Mouse (Mus musculus) cortical plate, adult 2 months (tissue): Measurements from ENCODE around the gene Dapk1.

Experiments
- CTCF ChIP-seq: fragments of 200-500 bp; IDR thresholded peaks from 2 replicates; pipeline ENCODE4 v1.5.1; 2011; ENCODE audit warnings: mild to moderate bottlenecking, control low read depth, low read length; ENCODE audit not compliant: insufficient read depth; ENCODE audit errors: extremely low read depth
- POLR2A ChIP-seq: fragments of 200-500 bp; IDR thresholded peaks from 2 replicates; pipeline ENCODE4 v1.6.1; 2011; ENCODE audit warnings: mild to moderate bottlenecking, low read length, control low read depth; ENCODE audit not compliant: insufficient read depth; ENCODE audit errors: extremely low read depth

DNA sequence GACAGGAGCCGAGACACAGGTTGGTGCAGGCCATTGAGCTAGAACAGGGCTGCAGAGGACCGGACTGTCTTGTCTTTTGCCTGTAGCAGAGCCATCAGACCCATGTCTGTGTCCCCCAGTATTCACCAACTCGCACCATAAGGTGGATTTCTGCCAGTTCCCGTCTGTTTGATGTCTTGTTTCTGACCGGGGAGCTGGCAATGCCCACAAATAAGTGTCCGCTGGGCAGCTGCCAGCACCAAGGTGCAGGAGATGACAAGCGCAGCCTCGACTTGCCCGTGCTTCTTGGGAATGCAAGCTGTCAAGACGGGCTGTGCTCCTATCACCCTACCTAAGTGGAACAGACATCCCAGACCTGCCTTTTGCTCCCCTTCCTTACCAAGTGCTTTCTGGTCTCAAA lies 115.7 kb downstream of the Dapk1 start:
- TF ChIP-seq CTCF (no peak), POLR2A (no peak)
